Mouse (Mus musculus): ENCODE data around the gene Cavin4. TPM values are rescaled to one million over a fixed set of nuclear protein-coding genes. Genes with fewer than 3 reads are reported as not detected.

Cavin4 gene
- polyA plus RNA-seq, 1 experiment, result 0.65 TPM

- Histone ChIP-seq H3K4me1 (ENCODE audit: control insufficient read depth, insufficient read depth, low read length) (peaks cover 4% of the 10 kb centered on the region; the same call in 1 of the 2 replicates), H3K27me3 (ENCODE audit: control insufficient read depth, insufficient read depth, low read length) (no peaks in the 10 kb centered on the region), H3K27ac (ENCODE audit: control insufficient read depth, insufficient read depth, low read depth, low read length) (no peak overlapping the region), H3K4me3 (ENCODE audit: control insufficient read depth, low read depth, low read length) (no peak overlapping the region), H3K36me3 (ENCODE audit: control insufficient read depth, insufficient read depth, low read length) (no peaks in the 10 kb centered on the region)
- TF ChIP-seq POLR2A (IDR thresholded peaks at IDR 0.05; ENCODE audit: control insufficient read depth, low read depth, low read length) (no peak), CTCF (IDR thresholded peaks at IDR 0.05; ENCODE audit: control insufficient read depth, insufficient read depth, insufficient replicate concordance, low read depth, low read length) (peak; percentile 67; the same call in 1 of the 2 replicates)
Measured at GRCm38 (mm10) chr4:48691793-48692437, 28.6 kb downstream of the Cavin4 start.

DNA sequence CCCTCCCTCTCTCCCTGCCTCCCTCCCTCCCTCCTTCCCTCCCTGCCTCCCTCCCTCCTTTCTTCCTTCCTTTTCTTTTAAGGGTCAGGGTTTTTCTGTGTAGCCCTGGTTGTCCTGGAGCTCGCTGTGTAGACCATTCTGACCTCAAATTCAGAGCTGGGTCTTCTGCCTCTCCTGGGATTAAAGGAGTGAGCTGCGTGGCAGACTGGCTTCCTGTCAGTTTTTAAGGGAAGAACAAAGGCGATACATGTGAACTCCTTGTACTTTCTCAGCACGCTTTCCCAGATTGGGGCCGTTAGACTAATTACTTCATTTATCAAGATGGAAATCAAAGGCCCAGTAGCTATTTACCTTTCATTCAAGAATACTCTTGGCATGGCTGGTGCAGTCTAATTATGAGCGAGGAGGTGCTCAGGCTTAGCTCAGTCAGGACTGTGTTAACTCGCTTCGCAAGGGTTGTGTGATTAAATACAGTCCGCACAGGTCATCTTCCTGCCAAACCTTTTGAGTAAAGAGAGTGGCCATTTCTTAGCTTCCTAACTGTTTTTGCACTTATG lies 29.5 kb downstream of the Cavin4 start:
- H3K4me3 ChIP-seq (ENCODE audit: control insufficient read depth, low read depth, low read length), result no peak overlapping the region

GRCm38 (mm10) chr4:48696706-48697105 lies 33.4 kb downstream of the Cavin4 start:
- Histone ChIP-seq H3K4me1 (ENCODE audit: control insufficient read depth, insufficient read depth, low read length) (peaks cover 1% of the 10 kb centered on the region; the same call in 1 of the 2 replicates), H3K27me3 (ENCODE audit: control insufficient read depth, insufficient read depth, low read length) (no peaks in the 10 kb centered on the region), H3K36me3 (ENCODE audit: control insufficient read depth, insufficient read depth, low read length) (no peaks in the 10 kb centered on the region), H3K27ac (ENCODE audit: control insufficient read depth, insufficient read depth, low read depth, low read length) (no peak overlapping the region), H3K4me3 (ENCODE audit: control insufficient read depth, low read depth, low read length) (no peak overlapping the region)
- no peak for TF ChIP-seq POLR2A (IDR thresholded peaks at IDR 0.05; ENCODE audit: control insufficient read depth, low read depth, low read length)
- TF ChIP-seq CTCF (IDR thresholded peaks at IDR 0.05; ENCODE audit: control insufficient read depth, insufficient read depth, insufficient replicate concordance, low read depth, low read length), result no peak

More for the DNA sequence above, 29.5 kb downstream of the Cavin4 start:
- no peaks in the 10 kb centered on the region for H3K36me3 ChIP-seq (ENCODE audit: control insufficient read depth, insufficient read depth, low read length)
- no peak overlapping the region for H3K27ac ChIP-seq (ENCODE audit: control insufficient read depth, insufficient read depth, low read depth, low read length)
- no peaks in the 10 kb centered on the region for H3K27me3 ChIP-seq (ENCODE audit: control insufficient read depth, insufficient read depth, low read length)
- H3K4me1 ChIP-seq (ENCODE audit: control insufficient read depth, insufficient read depth, low read length), result peaks cover 4% of the 10 kb centered on the region; the same call in 1 of the 2 replicates
- TF ChIP-seq CTCF (IDR thresholded peaks at IDR 0.05; ENCODE audit: control insufficient read depth, insufficient read depth, insufficient replicate concordance, low read depth, low read length) (no peak), POLR2A (IDR thresholded peaks at IDR 0.05; ENCODE audit: control insufficient read depth, low read depth, low read length) (no peak)

GRCm38 (mm10) chr4:48697302-48697701 lies 34.0 kb downstream of the Cavin4 start:
- H3K4me1 ChIP-seq (ENCODE audit: control insufficient read depth, insufficient read depth, low read length), result no peaks in the 10 kb centered on the region
- H3K36me3 ChIP-seq (ENCODE audit: control insufficient read depth, insufficient read depth, low read length), result no peaks in the 10 kb centered on the region
- no peak overlapping the region for H3K4me3 ChIP-seq (ENCODE audit: control insufficient read depth, low read depth, low read length)
- TF ChIP-seq CTCF (IDR thresholded peaks at IDR 0.05; ENCODE audit: control insufficient read depth, insufficient read depth, insufficient replicate concordance, low read depth, low read length) (no peak), POLR2A (IDR thresholded peaks at IDR 0.05; ENCODE audit: control insufficient read depth, low read depth, low read length) (no peak)
- H3K27ac ChIP-seq (ENCODE audit: control insufficient read depth, insufficient read depth, low read depth, low read length), result no peak overlapping the region
- no peaks in the 10 kb centered on the region for H3K27me3 ChIP-seq (ENCODE audit: control insufficient read depth, insufficient read depth, low read length)

- TF ChIP-seq POLR2A (IDR thresholded peaks at IDR 0.05; ENCODE audit: control insufficient read depth, low read depth, low read length), result no peak
- no peak for TF ChIP-seq CTCF (IDR thresholded peaks at IDR 0.05; ENCODE audit: control insufficient read depth, insufficient read depth, insufficient replicate concordance, low read depth, low read length)
- H3K4me3 ChIP-seq (ENCODE audit: control insufficient read depth, low read depth, low read length), result no peak overlapping the region
Measured at GRCm38 (mm10) chr4:48715865-48716650, 52.7 kb downstream of the Cavin4 start.

GRCm38 (mm10) chr4:48716817-48717216 lies 53.5 kb downstream of the Cavin4 start:
- Histone ChIP-seq H3K27me3 (ENCODE audit: control insufficient read depth, insufficient read depth, low read length) (no peaks in the 10 kb centered on the region), H3K4me3 (ENCODE audit: control insufficient read depth, low read depth, low read length) (no peak overlapping the region), H3K4me1 (ENCODE audit: control insufficient read depth, insufficient read depth, low read length) (no peaks in the 10 kb centered on the region), H3K27ac (ENCODE audit: control insufficient read depth, insufficient read depth, low read depth, low read length) (no peak overlapping the region), H3K36me3 (ENCODE audit: control insufficient read depth, insufficient read depth, low read length) (no peaks in the 10 kb centered on the region)
- no peak for TF ChIP-seq CTCF (IDR thresholded peaks at IDR 0.05; ENCODE audit: control insufficient read depth, insufficient read depth, insufficient replicate concordance, low read depth, low read length)
- no peak for TF ChIP-seq POLR2A (IDR thresholded peaks at IDR 0.05; ENCODE audit: control insufficient read depth, low read depth, low read length)

More at GRCm38 (mm10) chr4:48715865-48716650, 52.7 kb downstream of the Cavin4 start:
- no peak overlapping the region for H3K27ac ChIP-seq (ENCODE audit: control insufficient read depth, insufficient read depth, low read depth, low read length)
- no peaks in the 10 kb centered on the region for H3K4me1 ChIP-seq (ENCODE audit: control insufficient read depth, insufficient read depth, low read length)
- no peaks in the 10 kb centered on the region for H3K36me3 ChIP-seq (ENCODE audit: control insufficient read depth, insufficient read depth, low read length)
- no peaks in the 10 kb centered on the region for H3K27me3 ChIP-seq (ENCODE audit: control insufficient read depth, insufficient read depth, low read length)

Other genes starting within 250 kb of the Cavin4 start
- gene Tex10, start 190.1 kb upstream of the Cavin4 start, polyA plus RNA-seq (2012; rRNA removed), result 46.3 and 55.6 TPM in 2 replicates
- 4.3 and 6.0 TPM in 2 replicates for gene Msantd3, start 123.6 kb upstream of the Cavin4 start, polyA plus RNA-seq (2012; rRNA removed)
- 32.4 and 39.8 TPM in 2 replicates for gene Tmeff1, start 78.3 kb upstream of the Cavin4 start, polyA plus RNA-seq (2012; rRNA removed)

All from testis, adult 2 months (tissue).